Mouse (Mus musculus) naive thymus-derived CD4-positive, alpha-beta T cell, adult 2 months (primary cell): ENCODE measurements around the gene Vmn1r39.
"Not testable (repeated sequence)": the region's sequence is repeated elsewhere in the genome, so short reads cannot be mapped to it uniquely, and the experiment has no call there.

Source experiments
- DNase-seq: peaks from one replicate; pipeline ENCODE4 v3.0.0-alpha.2; 2011; ENCODE audit warnings: low read depth

Gene Vmn1r39

GRCm38 (mm10) chr6:66810509-66810908, at the start of gene Vmn1r39:
TSS of gene Vmn1r39 (minus strand) at chr6:66810609.
- DNase-seq: no peak

GRCm38 (mm10) chr6:66859391-66859790, 49.0 kb upstream of the Vmn1r39 start:
- DNase-seq: no peak

GRCm38 (mm10) chr6:66858356-66858755, 47.9 kb upstream of the Vmn1r39 start:
- DNase-seq: no peak

GRCm38 (mm10) chr6:66856236-66856635, 45.8 kb upstream of the Vmn1r39 start:
- DNase-seq: no peak

- DNase-seq: no peak
Measured at GRCm38 (mm10) chr6:66848936-66849335, 38.5 kb upstream of the Vmn1r39 start.

- DNase-seq: peak; percentile 49
Measured at GRCm38 (mm10) chr6:66840631-66841030, 30.2 kb upstream of the Vmn1r39 start.

GRCm38 (mm10) chr6:66836932-66837331, 26.5 kb upstream of the Vmn1r39 start:
- DNase-seq: peak; percentile 7

- no peak for DNase-seq
Measured at GRCm38 (mm10) chr6:66806311-66806710, 4.1 kb downstream of the Vmn1r39 start.

GRCm38 (mm10) chr6:66805713-66806112, 4.7 kb downstream of the Vmn1r39 start:
- no peak for DNase-seq

- not testable (repeated sequence) for DNase-seq
Measured at GRCm38 (mm10) chr6:66782527-66782926, 27.9 kb downstream of the Vmn1r39 start, which contains the start of gene Vmn1r38. TSS of gene Vmn1r38 (minus strand) at chr6:66782627.
